Mouse (Mus musculus): Measurements from ENCODE around the gene Rilpl1.
"Not testable (repeated sequence)": the region's sequence is repeated elsewhere in the genome, so short reads cannot be mapped to it uniquely, and the experiment has no call there.

Gene Rilpl1

DNA sequence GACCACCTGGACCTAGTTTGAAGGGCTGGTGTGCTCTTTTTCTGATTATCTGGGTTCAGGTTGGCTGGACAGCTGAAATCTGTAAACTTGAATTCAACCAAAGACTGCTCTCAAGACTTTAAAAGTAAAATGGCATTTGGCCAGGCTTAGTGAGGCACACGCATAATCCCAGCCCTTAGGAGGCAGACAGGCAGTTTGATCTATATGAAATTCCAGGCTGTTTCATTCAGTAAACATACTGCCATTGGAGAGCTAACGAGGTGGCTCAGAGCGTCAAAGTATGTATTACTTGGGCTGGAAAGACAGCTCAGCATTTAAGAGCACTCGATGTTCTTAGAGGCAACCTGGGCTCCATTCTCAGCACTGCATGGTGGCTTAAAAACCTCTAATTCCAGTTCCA lies 39.5 kb downstream of the Rilpl1 start:
- DNase-seq: no peak

DNA sequence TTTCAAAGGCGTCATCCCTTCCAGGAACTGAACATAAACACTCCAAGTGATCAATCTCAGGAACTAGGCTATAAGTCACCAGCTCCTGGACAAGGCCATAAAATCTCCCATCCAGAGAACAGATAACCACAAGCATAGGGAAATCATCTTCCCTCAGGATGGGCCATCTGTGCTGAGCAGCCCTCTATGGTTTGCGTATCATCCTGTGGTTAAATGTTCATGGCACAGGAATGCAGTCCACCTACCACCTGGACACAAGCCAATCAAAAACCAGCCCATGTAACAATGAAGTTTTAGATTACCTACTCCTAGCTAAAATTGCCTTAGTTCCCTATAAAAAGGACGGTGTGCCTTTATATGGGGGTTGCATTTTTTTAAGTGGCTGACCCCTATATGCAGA lies 42.3 kb downstream of the Rilpl1 start:
- no peak for DNase-seq

DNA sequence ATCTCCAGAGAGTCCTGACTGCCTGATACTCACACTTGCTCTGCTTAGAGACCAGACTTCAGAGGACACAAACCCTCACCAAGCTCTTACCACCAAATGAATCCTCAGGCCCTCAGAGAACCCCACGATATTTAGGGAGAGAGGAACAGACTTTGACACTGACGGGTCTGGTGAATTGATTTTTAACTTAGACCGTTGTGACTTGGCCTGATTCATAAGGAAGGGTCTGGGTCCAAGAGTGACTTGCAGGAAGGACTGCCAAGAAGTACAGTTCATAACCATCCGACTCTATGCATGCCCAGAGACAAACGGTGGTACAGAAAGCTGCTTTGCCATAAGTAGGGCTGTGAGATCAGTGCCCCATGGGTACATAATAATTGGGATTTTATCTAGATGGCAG lies 45.5 kb downstream of the Rilpl1 start:
- DNase-seq: no peak

DNA sequence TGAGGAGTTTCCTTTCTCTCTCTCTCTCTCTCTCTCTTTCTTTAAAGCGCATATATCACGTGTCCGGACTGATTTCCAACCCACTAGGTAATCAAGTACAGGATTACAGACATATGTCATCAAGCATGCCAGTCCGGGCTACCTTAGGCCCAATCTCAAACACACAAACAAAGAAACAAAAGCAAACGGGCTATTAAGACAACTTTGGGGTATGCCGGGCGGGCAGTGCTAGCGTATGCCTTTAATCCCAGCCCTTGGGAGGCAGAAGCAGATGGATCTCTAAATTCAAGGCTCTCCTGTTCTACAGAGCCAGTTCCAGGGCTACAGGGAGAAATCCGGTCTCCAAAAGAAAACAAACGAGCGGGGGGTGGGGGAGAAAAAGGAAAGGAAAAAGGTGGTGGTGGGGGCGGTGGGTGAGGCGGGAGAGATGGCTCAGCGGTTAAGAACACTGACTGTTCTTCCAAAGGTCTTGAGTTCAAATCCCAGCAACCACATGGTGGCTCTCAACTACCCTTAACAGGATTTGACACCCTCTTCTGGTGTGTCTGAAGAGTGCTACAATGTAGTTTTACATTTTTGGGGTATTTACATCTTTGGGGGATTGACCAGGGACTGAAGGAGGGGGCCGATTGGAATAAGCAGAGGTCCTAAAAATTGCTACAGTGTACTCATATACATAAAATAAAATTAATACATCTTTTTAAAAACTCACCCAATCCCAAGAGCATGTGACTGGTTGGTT lies 47.4 kb downstream of the Rilpl1 start:
- DNase-seq: no peak

DNA sequence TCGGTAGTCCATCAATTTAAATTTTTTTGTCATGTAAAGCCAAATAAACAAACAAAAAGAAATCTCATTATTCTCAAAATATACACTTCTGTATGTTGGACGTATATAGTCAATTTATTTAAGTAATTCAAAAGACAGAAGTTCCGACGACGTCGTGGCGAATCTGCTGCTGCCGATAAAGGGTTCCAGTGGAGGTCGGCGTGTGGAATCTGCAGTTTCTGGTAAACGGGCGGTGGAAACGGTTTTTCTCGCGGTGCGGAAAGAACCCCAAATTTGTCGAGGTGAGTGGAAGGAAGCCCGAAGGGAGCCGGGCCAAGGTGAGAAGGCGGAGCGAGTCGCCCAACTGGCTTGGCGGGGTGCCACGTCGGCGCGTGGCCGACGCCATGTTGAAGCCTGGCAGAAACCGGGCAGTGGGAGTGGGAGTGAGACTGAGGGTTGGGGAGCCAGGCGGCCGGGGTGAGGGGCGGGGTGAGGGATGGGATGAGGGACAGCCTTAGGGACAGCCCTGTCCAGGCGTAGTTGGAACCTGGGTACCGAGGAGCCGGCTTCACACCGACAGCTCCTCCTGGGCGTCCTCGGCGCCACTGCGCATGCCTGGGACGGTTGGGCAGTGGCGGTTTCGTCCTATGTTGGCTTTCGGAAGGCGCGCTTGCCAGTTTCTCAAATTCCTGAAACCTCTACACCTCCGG lies 48.1 kb downstream of the Rilpl1 start, which contains the start of gene Snrnp35:
TSS of gene Snrnp35 (plus strand) at position 169 of the 689 bp plus-strand sequence.
- DNase-seq: peak; percentile 86

DNA sequence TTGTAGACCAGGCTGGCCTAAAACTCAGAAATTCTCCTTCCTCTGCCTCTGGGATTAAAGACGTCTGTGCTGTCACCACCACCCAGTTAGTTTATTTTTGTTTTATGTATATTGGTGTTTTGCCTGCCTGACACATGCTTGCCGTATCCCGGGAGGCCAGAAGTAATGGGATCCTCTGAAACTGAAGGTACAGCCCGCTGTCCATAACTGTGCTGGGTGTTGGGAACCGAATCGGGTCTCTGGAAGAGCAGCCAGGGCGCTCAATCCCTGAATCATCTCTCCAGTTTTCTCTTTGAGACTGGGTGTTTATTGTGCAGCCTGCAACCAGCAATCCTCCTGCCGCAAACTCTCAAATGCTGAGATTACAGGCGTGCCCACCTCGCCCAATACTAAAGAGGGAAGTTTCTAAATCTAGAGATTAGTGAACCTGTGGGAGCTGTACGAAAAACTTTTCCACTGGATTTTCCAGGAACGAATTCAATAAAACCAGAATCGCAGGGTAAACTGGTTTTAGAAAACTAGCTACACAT lies 48.7 kb downstream of the Rilpl1 start:
- DNase-seq: no peak

DNA sequence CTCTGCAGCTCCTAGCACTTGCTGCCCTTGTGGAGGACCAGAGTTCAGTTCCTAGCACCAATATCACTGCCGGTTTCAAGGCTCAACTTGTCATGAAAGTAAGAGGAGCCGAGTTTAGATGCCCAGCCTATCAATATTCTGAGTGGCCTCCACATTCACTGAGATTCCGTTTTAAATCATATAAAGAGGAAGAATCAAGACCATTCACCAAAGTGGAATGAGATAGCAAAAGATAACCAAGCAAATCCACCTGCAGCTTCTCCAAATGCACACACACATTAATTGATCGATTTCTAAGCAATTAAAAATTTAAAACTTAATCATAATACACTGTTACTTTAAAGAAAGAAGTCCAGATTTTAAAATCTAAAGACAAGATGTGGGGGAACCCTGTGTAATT lies 49.5 kb downstream of the Rilpl1 start:
- no peak for DNase-seq

DNA sequence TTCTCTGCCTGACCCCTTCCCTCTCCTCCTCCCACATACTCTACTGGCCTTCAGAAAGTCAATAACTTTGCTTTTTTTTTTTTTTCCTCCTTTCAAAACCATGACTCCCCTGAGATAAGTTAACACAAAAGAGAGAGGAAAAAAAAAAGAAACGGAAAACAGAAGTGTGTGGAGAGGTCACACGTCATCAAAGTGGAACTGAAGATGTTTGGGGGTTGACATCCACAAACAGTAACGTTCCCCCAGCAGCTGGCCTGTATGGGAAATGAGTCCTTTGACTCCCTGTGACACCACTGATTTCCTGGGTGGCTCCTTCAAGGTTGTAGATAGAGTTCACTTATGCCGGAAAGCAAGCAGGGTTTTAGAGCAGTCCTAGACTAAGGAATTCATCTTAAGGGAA lies 51.1 kb downstream of the Rilpl1 start:
- no peak for DNase-seq

DNA sequence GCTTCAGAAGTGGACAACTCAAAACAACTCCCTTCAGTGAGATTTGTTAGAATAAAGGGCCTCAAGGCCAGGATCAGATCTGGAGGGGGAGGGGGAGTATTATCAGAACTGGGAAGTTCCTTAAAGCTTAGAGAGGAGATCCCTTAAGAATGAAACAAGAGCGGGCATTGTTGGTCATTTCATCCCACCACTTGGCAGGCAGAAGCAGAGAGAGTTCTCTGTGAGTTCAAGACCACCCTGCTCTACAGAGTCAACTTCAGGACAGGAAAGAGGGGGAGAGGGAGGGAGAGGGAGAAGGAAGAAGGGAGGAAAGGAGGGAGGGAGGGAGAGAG lies 52.4 kb downstream of the Rilpl1 start:
- DNase-seq: no peak

DNA sequence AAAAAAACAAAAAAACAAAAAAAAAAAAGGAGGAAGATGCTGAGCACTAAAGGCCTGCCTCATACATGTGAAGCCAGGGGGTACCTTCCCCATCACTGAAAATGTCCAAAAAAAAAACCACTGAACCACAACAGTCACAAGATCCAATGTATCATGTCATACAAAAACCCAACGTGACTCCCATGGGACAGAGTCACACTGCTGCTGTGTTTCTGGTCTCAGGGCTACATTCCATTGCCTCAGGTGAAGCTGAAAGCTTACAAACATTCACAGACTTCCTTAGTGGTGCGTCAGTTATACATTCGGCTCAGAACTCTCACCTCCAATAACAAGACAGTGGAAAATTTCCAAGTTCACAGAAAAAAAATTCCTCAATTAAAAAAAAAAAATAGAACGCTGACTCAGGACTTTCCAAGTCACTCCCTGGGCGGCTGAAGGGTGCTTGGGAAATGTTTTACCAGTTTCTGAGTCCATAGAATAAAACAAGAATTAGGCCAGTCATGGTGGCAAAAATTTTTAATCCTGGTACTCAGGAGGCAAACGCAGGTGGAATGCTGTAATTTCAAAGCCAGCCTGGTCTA lies 60.5 kb downstream of the Rilpl1 start:
- DNase-seq: no peak

DNA sequence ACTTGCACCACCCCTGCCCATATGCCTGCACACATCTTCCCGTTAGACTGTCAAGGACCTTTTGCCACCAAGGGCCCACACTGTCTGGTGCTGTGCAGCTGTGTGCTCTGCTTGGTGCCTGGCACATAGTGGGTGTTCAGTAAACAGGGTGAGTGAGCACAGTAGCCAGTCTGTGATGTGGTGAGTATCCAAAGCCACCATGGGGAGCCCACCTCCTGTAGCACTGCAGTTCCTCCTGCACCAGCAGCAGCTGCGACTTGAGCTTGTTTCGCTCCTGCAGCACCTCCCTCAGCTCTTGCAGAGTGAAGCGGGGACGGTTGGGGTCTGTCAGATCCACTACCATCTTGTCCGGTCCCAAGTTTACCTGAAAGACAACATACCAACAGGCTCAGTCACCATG lies 61.7 kb downstream of the Rilpl1 start:
- no peak for DNase-seq

DNA sequence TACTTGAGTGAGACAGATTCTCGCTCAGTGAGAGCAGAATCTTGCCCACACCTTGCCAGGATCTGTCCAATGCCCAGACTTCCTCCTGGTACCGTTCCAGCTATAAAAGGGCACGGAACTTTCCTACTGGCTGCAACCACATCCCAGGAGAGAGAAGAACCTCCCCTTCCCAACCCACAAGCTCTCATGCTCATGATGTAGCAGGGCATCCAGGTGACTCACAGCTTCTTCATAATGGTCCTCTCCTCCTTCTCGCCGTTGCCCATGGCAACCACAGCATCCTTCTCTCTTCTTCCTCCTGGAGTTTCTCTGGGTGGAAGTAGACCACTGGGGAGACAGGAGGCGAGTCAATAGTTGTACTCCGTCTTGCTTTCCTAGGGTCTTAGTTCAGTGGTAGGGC lies 62.8 kb downstream of the Rilpl1 start:
- DNase-seq: no peak

DNA sequence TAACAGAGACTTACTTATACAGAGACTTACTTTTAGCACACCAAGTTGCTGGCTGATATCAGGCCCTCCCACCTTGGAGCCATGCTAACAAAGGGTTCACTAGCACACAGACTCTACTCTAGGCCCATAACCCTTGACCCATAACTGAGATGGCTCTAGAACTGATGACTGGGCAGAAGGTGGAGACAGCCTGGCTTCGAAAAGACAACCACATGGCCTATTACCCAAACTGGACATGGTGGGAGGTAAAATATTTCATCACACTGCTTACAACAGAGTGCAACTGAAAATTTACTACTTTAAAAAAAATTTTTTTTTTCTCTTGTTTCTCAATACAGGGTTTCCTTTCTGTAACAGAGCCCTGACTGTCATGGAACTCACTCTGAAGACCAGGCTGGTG lies 63.4 kb downstream of the Rilpl1 start:
- no peak for DNase-seq

DNA sequence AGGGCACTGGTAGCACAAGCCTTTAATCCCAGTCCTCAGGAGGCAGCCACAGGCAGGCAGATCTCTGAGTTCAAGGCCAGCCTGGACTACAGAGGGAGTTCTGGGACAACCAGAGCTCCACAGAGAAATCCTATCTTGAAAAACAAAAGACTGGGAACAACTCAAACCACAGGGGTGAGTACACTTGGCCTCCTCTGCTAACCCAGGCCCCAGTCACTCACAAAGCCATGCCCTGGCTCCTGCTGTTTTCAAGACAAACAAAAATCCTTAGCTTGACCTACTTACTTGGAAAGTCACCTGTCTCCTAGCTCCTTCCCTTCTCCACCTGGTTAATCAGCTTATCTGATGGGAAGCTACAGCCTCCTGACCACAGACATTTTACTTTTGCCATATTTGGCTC lies 66.3 kb downstream of the Rilpl1 start:
- no peak for DNase-seq

DNA sequence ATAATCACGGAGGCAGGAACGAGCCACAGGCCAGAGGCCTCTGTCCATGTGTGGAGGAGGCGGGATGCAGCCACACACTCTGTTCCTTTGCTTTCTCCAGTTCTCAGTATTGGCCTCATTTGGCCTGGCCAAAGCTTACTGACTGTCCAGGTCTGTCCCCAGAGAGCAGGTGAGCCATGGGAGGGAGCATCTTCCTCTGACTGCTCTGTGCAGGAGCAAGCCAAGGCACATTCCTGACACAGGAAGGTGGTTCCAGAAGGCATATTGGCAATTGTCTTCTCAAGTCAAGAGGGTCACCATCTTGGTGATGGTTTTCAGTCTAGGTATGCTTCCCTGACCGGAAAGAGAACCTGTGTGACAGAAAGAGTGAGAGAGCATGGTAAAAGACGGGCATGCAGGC lies 67.7 kb downstream of the Rilpl1 start:
- no peak for DNase-seq

DNA sequence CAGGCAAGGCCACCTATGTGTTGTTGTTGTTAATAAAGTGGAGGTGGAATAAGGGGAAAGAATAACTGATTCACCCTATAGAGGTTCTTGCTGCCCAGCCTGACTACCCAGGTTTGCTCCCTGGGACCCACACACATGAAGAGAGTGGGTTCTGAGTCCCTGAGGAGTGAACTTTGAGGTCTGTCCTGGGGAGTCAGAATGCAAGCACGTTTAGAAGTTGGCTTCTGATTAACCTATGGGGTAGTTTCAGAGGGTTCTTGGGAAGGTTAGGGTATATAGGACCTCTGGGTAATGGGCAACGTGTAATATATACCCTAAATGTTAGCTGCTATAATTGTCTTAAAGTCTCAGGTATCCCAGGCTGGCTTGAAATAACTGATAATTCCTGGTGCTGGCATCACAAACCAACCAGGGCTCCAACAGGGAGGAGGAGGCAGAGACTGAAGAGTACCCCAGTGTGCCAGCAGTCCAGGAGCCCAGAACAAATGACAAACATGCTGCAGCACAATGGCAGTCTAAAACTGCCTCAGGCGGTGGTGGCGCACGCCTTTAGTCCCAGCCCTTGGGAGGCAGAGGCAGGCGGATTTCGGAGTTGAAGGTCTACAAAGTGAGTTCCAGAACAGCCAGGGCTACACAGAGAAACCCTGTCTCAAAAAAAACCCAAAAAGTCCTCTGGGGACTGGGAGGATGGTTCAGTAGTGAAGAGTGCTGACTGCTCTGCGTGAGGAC lies 68.7 kb downstream of the Rilpl1 start:
- no peak for DNase-seq

DNA sequence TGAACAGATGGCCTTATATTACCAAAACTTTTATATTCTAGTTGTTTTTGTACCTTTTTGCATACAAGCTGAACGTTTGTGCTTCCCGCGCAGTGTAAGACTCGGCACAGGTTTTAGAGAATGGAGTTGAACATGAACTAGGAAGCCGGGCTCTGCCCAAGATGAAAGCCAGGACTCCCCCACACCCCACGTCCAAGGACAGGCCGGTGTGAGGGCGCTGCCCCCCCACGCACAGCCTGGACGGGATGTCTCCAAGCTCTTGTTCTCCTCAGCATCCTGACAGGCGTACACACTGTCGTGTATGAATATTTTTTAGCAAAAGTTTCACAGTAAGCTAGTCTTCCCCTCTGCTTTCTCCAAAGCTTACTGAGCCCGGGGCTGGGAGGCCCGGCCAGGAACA lies 70.3 kb downstream of the Rilpl1 start:
- not testable (repeated sequence) for DNase-seq

DNA sequence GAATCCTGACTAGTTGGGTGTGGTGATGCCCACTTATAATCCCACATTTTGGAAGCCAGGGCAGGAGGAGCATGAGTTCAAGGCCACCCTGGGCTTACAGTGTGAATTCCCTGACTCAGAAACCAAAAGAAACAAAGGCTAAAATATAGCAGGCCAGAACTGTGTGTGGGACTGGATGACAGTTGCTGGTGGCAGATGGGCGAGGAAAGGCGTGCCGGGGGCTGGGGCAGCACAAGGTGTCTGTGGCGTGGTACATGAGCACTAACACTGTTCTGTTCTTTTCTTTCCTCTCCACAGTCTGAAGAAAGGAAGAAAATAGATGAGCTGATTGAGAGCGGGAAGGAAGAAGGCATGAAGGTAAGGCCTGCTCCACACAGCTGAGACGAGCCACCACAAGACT lies 74.4 kb downstream of the Rilpl1 start:
- no peak for DNase-seq

DNA sequence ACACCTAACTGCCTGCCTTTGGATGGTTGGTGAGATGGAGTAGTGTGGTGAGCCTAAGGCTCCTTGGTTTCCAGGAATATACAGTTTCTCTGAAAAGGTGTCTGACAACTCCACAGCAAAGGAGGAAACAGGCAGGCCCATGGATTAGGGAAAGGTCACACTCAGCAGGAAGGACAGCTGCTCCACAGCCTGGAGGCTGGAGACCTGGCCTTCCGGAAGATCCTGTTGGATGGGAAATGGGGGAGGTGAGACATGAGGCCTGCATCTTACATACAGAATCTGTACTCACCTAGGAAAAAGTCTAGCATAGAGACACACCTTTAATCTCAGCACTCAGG lies 77.1 kb downstream of the Rilpl1 start:
- no peak for DNase-seq

DNA sequence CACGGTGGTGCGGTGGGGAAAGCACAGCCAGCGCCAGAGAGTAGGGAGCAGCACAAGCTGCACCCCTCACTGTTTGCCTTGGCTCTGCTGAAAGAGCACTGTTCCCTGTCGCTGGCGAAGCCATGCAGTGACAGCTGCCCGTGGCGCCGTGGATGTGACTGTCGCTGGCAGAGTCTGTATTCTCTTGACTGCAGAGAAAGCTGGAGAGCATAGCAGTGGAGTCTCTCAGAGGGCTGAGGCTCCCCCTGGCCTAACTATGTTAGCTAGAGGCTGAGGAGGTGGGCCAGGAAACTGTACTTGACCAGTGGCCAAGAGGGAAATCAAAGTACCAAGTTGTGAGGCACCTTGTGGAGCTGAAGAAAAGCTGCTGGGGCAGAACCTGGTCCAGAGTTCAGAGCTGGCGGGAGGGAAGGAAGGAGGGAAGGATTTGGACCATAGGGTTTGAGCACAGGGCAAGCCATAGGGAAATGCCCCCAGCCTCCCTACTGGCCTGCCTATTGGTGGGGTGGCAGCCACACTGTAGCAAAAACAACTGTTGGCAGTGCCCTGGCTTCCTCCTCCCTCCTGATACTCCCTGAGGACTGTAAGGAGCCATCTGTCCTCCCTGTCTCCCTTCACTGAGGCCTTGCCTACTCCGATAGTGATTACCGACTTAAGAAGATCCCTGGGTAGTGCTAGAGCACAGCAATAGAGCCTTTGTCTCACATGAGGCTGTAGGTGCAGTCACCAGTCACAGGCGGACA lies 77.7 kb downstream of the Rilpl1 start:
- peak; percentile 47 for DNase-seq

DNA sequence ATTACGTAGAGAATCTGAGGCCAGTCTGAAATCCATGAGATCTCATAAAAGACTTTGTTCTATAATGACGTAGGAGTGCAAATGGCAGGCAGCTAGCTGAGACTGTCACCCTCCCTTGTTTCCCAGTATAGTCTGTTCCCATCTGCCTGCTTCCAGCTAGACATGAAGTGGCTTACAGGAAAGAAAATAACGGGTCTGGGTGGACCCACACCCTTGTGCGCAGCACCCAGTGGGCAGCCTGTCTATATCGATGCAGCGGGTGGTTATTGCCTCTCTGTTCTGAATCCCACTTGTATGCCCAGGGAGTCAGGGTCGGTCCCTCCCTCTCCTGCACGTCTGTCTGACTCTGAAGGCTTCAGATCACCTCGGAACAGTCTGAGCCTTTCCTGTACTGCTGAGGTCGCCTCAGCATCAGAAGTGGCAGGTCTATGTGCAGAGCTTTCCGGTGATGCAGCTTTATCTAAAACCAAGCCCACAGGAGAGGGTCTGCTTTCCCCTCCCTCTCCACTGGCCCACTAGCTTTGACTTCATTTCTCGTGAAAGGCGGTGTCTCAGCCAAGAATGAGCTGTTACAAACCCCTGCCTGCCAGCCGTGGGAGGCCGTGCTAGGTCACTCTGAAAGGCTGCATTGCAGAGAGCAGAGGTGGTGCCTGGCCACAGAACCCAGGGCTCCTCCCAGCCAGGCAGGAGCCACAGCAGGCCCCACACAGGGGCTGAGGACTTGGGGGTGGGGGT lies 78.5 kb downstream of the Rilpl1 start:
- DNase-seq: no peak

DNA sequence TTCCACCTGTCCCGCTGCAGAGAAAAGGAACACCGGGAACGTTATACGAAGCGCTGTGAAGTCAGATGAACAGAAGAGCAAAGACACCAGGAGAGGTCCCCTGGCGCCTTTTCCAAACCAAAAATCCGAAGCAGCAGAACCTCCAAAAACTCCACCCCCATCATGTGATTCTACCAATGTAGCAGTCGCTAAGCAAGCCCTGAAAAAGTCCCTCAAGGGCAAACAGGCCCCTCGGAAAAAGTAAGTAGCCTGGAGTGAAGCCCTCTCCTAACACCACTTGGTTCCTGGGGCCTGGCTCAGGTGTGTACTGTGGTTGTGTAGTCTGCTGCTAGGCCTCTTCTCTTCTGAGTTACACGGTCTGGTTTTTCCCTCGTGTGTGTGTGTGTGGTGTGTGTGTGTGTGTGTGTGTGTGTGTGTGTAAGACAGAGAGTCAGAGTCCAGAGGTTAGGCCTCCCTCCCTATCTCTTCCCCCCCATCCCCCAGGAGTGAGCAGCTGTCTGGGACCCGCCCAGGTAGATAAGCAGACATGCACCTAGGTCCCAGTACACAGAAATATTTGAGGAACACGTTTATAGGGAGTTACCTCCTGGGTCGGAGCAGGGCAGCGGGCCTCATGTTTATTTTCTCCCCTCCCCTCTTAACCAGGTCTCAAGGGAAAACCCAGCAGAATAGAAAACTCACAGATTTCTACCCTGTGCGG lies 80.4 kb downstream of the Rilpl1 start:
- no peak for DNase-seq
